Comparison of ENCODE assay signal across 8 mouse cellular contexts in genomic region chr11:98873900-98874299, GRCm38 (mm10). TPM values are rescaled to one million over a fixed set of nuclear protein-coding genes. Genes with fewer than 3 reads are reported as not detected.
DNase-seq lines count a peak whose midpoint lies in the region; ATAC-seq lines count a peak whose summit lies in the region.
"Had no signal": no experiment of that assay in that cellular context is flagged by ENCODE, and none has a peak within 500 bp of the region (broad histone marks: within the 10 kb centered on the region; RNA-seq: fewer than 3 reads in every experiment).

No protein-coding gene starts in this region.

- DNase-seq in spleen, adult 12 weeks (ENCODE audit: low spot score) = peak; percentile 36
- DNase-seq in spleen, adult 18-20 months = no peak
- peak; percentile 69 for DNase-seq in heart, postnatal 4 days
- DNase-seq in lung, postnatal 10 days = peak; percentile 85
- DNase-seq in thymus, postnatal 4 days = no peak
- no peak for DNase-seq in right cerebral cortex, postnatal 14 days
- DNase-seq: layer of hippocampus, adult 9-11 months had no signal

- ATAC-seq in activated CD4-positive, CD25-positive, alpha-beta regulatory T cell, adult 4 months = no peak

RNA-seq across cellular contexts. Expression of gene Wipf2, which starts 10.5 kb away (rescaled TPM):
- 10 to 100 TPM; 12.6 to 14.1 TPM for total RNA-seq in heart, postnatal 4 days (2021)
- 10 to 100 TPM; 10.9 to 12.3 TPM for polyA plus RNA-seq in activated CD4-positive, CD25-positive, alpha-beta regulatory T cell, adult 4 months (2017; shearing (Covaris generic))

RNA-seq across cellular contexts. Expression of gene Cdc6, which starts 33.7 kb away (rescaled TPM):
- total RNA-seq in heart, postnatal 4 days (2021) = 10 to 100 TPM in 1 of 2 experiments, 1 to 10 TPM in 1; 9.8 to 10.2 TPM
- polyA plus RNA-seq in activated CD4-positive, CD25-positive, alpha-beta regulatory T cell, adult 4 months (2017; shearing (Covaris generic)) = 10 to 100 TPM; 10.1 to 17.7 TPM

RNA-seq across cellular contexts. Expression of gene Rapgefl1, which starts 37.3 kb away (rescaled TPM):
- total RNA-seq in heart, postnatal 4 days (2021) = 1 to 10 TPM; 1.3 TPM
- polyA plus RNA-seq in activated CD4-positive, CD25-positive, alpha-beta regulatory T cell, adult 4 months (2017; shearing (Covaris generic)) = under 1 TPM in 1 of 2 experiments, not detected in 1; 0.15 TPM

RNA-seq across cellular contexts. Expression of gene Rara, which starts 53.7 kb away (rescaled TPM):
- 10 to 100 TPM; 34.6 to 38.1 TPM for total RNA-seq in heart, postnatal 4 days (2021)
- polyA plus RNA-seq in activated CD4-positive, CD25-positive, alpha-beta regulatory T cell, adult 4 months (2017; shearing (Covaris generic)) = 10 to 100 TPM in 1 of 2 experiments, 1 to 10 TPM in 1; 9.0 to 13.7 TPM

Comparison
In these comparisons a context has a peak if more than half of its experiments do, and no peak if none do; other contexts are left out.
1. DNase-seq: peak in spleen, adult 12 weeks (single experiment), heart, postnatal 4 days (single experiment) and lung, postnatal 10 days (single experiment); none in spleen, adult 18-20 months (0 of 2), thymus, postnatal 4 days (single experiment) and right cerebral cortex, postnatal 14 days (single experiment).